Mouse (Mus musculus) monocyte, adult 2 months (primary cell): ENCODE measurements around the gene Phf21a.
"Not testable (repeated sequence)": the region's sequence is repeated elsewhere in the genome, so short reads cannot be mapped to it uniquely, and the experiment has no call there.

Source experiments
- DNase-seq, 2 experiments: peaks; one replicate each; pipeline ENCODE4 v3.0.0; 2022; ENCODE audit warnings: low spot score in 2 of 2, low read depth in 1 of 2

Gene Phf21a

GRCm38 (mm10) chr2:92076086-92076692 lies 16.7 kb upstream of the Phf21a start:
- no peak for DNase-seq

GRCm38 (mm10) chr2:92082196-92082595 lies 10.7 kb upstream of the Phf21a start:
- DNase-seq = no peak

- no peak for DNase-seq
These were observed 7.2 kb upstream of the Phf21a start for GRCm38 (mm10) chr2:92085721-92086120.

- no peak for DNase-seq
These were observed 5.9 kb upstream of the Phf21a start for GRCm38 (mm10) chr2:92087065-92087464.

- DNase-seq = no peak
These were observed 3.1 kb upstream of the Phf21a start for GRCm38 (mm10) chr2:92089782-92090181.

- DNase-seq = not testable (repeated sequence)
These were observed 586 bp downstream of the Phf21a start for GRCm38 (mm10) chr2:92093503-92093902.

GRCm38 (mm10) chr2:92094078-92094477 lies 1.2 kb downstream of the Phf21a start:
- no peak for DNase-seq

- no peak for DNase-seq
These were observed 7.9 kb downstream of the Phf21a start for GRCm38 (mm10) chr2:92100768-92101167.

GRCm38 (mm10) chr2:92124523-92124922 lies 31.6 kb downstream of the Phf21a start:
- no peak for DNase-seq

GRCm38 (mm10) chr2:92125330-92125729 lies 32.4 kb downstream of the Phf21a start:
- DNase-seq = no peak

GRCm38 (mm10) chr2:92130071-92130470 lies 37.2 kb downstream of the Phf21a start:
- no peak for DNase-seq

- no peak for DNase-seq
These were observed 45.8 kb downstream of the Phf21a start for GRCm38 (mm10) chr2:92138736-92139135.

- DNase-seq = no peak
These were observed 46.4 kb downstream of the Phf21a start for GRCm38 (mm10) chr2:92139365-92139764.

GRCm38 (mm10) chr2:92140383-92140782 lies 47.5 kb downstream of the Phf21a start:
- no peak for DNase-seq

GRCm38 (mm10) chr2:92141073-92141472 lies 48.2 kb downstream of the Phf21a start:
- DNase-seq = no peak

- no peak for DNase-seq
These were observed 51.0 kb downstream of the Phf21a start for GRCm38 (mm10) chr2:92143932-92144331.

- DNase-seq = not testable (repeated sequence)
These were observed 55.2 kb downstream of the Phf21a start for GRCm38 (mm10) chr2:92147925-92148750.

- DNase-seq = no peak
These were observed 71.4 kb downstream of the Phf21a start for GRCm38 (mm10) chr2:92164291-92164690.

GRCm38 (mm10) chr2:92166950-92167349 lies 74.0 kb downstream of the Phf21a start:
- DNase-seq = no peak

GRCm38 (mm10) chr2:92171046-92171643 lies 78.2 kb downstream of the Phf21a start:
- DNase-seq = no peak

GRCm38 (mm10) chr2:92172300-92172699 lies 79.4 kb downstream of the Phf21a start:
- DNase-seq = no peak

GRCm38 (mm10) chr2:92173186-92173585 lies 80.3 kb downstream of the Phf21a start:
- DNase-seq = no peak
